Mouse (Mus musculus) limb, embryonic 10.5 days (tissue): Measurements from ENCODE around the gene Klra1. TPM values are rescaled to one million over a fixed set of nuclear protein-coding genes. Genes with fewer than 3 reads are reported as not detected.
"Not testable (repeated sequence)": the region's sequence is repeated elsewhere in the genome, so short reads cannot be mapped to it uniquely, and the experiment has no call there.

ENCODE experiments used
- DNase-seq: peaks from one replicate; pipeline ENCODE4 v3.0.0-alpha.2; 2017; ENCODE audit warnings: low spot score
- H3K27ac ChIP-seq: fragments of 300-500 bp; sonication (generic); 2 replicates; pipeline ENCODE4 v1.5.1; 2016; ENCODE audit warnings: mild to moderate bottlenecking
- H3K27me3 ChIP-seq: fragments of 300-500 bp; sonication (generic); 2 replicates; pipeline ENCODE4 v1.6.1; 2016; ENCODE audit warnings: low read depth, mild to moderate bottlenecking; ENCODE audit not compliant: poor library complexity, severe bottlenecking
- H3K36me3 ChIP-seq: fragments of 300-500 bp; sonication (generic); 2 replicates; pipeline ENCODE4 v1.6.1; 2016; ENCODE audit warnings: mild to moderate bottlenecking, moderate library complexity
- H3K4me1 ChIP-seq: fragments of 300-500 bp; sonication (generic); 2 replicates; pipeline ENCODE4 v1.6.1; 2016
- H3K4me3 ChIP-seq: fragments of 300-500 bp; sonication (generic); 2 replicates; pipeline ENCODE4 v1.5.1; 2016; ENCODE audit warnings: mild to moderate bottlenecking, moderate library complexity
- H3K9me3 ChIP-seq: fragments of 300-500 bp; sonication (generic); replicated peaks from 2 replicates; pipeline ENCODE4 v1.6.1; 2016; ENCODE audit warnings: mild to moderate bottlenecking
- WGBS: fragments of 180-500 bp; shearing (Covaris S2); methylation state at CpG from one replicate; pipeline ENCODE4 v1.1.7; 2016; 5-methylcytosine and 5-hydroxymethylcytosine counted together
- polyA plus RNA-seq: library from polyadenylated mRNA; unstranded; fragments of >200 nt; fragmentation: Nextera tagmentation; extraction: Ambion mirVana; gene quantifications from 2 replicates; pipeline ENCODE4 v1.2.1, GENCODE M21; 2016

Gene Klra1
- polyA plus RNA-seq, result not detected in 2 replicates

- WGBS, result 91% methylated on average over 2 of the region's 2 CpGs
- Histone ChIP-seq H3K9me3 (no peaks in the 10 kb centered on the region), H3K27ac (no peak within 1 kb of the TSS), H3K4me1 (no peaks in the 10 kb centered on the region), H3K36me3 (no peaks in the 10 kb centered on the region), H3K27me3 (no peaks in the 10 kb centered on the region), H3K4me3 (no peak within 1 kb of the TSS)
- DNase-seq, result no peak
Observed at GRCm38 (mm10) chr6:130386750-130387149, at the start of gene Klra1. Gene Klra1 (minus strand): TSS chr6:130386874.

- WGBS, result 89% methylated on average over 4 of the region's 4 CpGs
- no peaks in the 10 kb centered on the region for H3K4me1 ChIP-seq
- H3K36me3 ChIP-seq, result no peaks in the 10 kb centered on the region
- H3K9me3 ChIP-seq, result no peaks in the 10 kb centered on the region
- no peak for DNase-seq
- H3K27ac ChIP-seq, result no peak overlapping the region
- no peak overlapping the region for H3K4me3 ChIP-seq
- H3K27me3 ChIP-seq, result no peaks in the 10 kb centered on the region
Observed at GRCm38 (mm10) chr6:130429511-130429910, 42.8 kb upstream of the Klra1 start.

- H3K36me3 ChIP-seq, result no peaks in the 10 kb centered on the region
- H3K27me3 ChIP-seq, result no peaks in the 10 kb centered on the region
- peaks cover 3% of the 10 kb centered on the region; the same call in 1 of the 2 replicates for H3K9me3 ChIP-seq
- no peak overlapping the region for H3K27ac ChIP-seq
- H3K4me3 ChIP-seq, result no peak overlapping the region
- no peaks in the 10 kb centered on the region for H3K4me1 ChIP-seq
- DNase-seq, result no peak
- WGBS, result 91% methylated on average over 2 of the region's 2 CpGs
Observed at GRCm38 (mm10) chr6:130419158-130419557, 32.5 kb upstream of the Klra1 start.

- Histone ChIP-seq H3K9me3 (peaks cover 4% of the 10 kb centered on the region; the same call in 1 of the 2 replicates), H3K4me1 (no peaks in the 10 kb centered on the region), H3K36me3 (no peaks in the 10 kb centered on the region), H3K27me3 (no peaks in the 10 kb centered on the region), H3K27ac (no peak overlapping the region), H3K4me3 (no peak overlapping the region)
- WGBS, result 74% methylated on average over 1 of the region's 1 CpGs
- no peak for DNase-seq
Observed at GRCm38 (mm10) chr6:130404882-130405281, 18.2 kb upstream of the Klra1 start.

- no peaks in the 10 kb centered on the region for H3K36me3 ChIP-seq
- DNase-seq, result no peak
- no peaks in the 10 kb centered on the region for H3K9me3 ChIP-seq
- no peak overlapping the region for H3K27ac ChIP-seq
- no peak overlapping the region for H3K4me3 ChIP-seq
- H3K27me3 ChIP-seq, result no peaks in the 10 kb centered on the region
- 67% methylated on average over 1 of the region's 1 CpGs for WGBS
- H3K4me1 ChIP-seq, result no peaks in the 10 kb centered on the region
Observed at GRCm38 (mm10) chr6:130385803-130386202, 871 bp downstream of the Klra1 start.

- 86% methylated on average over 4 of the region's 4 CpGs for WGBS
- Histone ChIP-seq H3K9me3 (no peaks in the 10 kb centered on the region), H3K27me3 (no peaks in the 10 kb centered on the region), H3K27ac (no peak overlapping the region), H3K36me3 (no peaks in the 10 kb centered on the region), H3K4me3 (no peak overlapping the region), H3K4me1 (no peaks in the 10 kb centered on the region)
- no peak for DNase-seq
Observed at GRCm38 (mm10) chr6:130382375-130382774, 4.3 kb downstream of the Klra1 start.

GRCm38 (mm10) chr6:130345381-130345780 lies 41.3 kb downstream of the Klra1 start:
- H3K9me3 ChIP-seq, H3K36me3 ChIP-seq, H3K27ac ChIP-seq, H3K4me3 ChIP-seq, H3K4me1 ChIP-seq, H3K27me3 ChIP-seq, DNase-seq: not testable (repeated sequence)
- 48% methylated on average over 1 of the region's 1 CpGs for WGBS

- H3K4me3 ChIP-seq, result not testable (repeated sequence)
Observed at GRCm38 (mm10) chr6:130341973-130342372, 44.7 kb downstream of the Klra1 start.

GRCm38 (mm10) chr6:130337411-130337810 lies 49.3 kb downstream of the Klra1 start, which contains the start of gene Klra3:
Gene Klra3 (minus strand): TSS chr6:130337574.
- Histone ChIP-seq H3K4me3 (no peak within 1 kb of the TSS), H3K9me3 (no peaks in the 10 kb centered on the region), H3K36me3 (no peaks in the 10 kb centered on the region), H3K27me3 (no peaks in the 10 kb centered on the region), H3K27ac (no peak within 1 kb of the TSS), H3K4me1 (no peaks in the 10 kb centered on the region)
- 89% methylated on average over 8 of the region's 8 CpGs for whole genome bisulfite sequencing
- no peak for DNase-seq

More at GRCm38 (mm10) chr6:130341973-130342372, 44.7 kb downstream of the Klra1 start:
- H3K27ac ChIP-seq, H3K9me3 ChIP-seq, H3K4me1 ChIP-seq, H3K27me3 ChIP-seq, H3K36me3 ChIP-seq, DNase-seq: not testable (repeated sequence)
- WGBS, result 84% methylated on average over 2 of the region's 2 CpGs

Other genes with a start within 250 kb of the Klra1 start
- not detected in 2 replicates for gene Klra9, start 193.8 kb downstream of the Klra1 start, polyA plus RNA-seq
- gene Klra7, start 153.6 kb downstream of the Klra1 start, polyA plus RNA-seq, result not detected in 2 replicates
- not detected in 2 replicates for gene Klra10, start 104.9 kb downstream of the Klra1 start, polyA plus RNA-seq
- not detected in 2 replicates for gene Klra3, start 49.3 kb downstream of the Klra1 start, polyA plus RNA-seq